Mouse (Mus musculus): ENCODE measurements around the gene Ube2j2. TPM values are rescaled to one million over a fixed set of nuclear protein-coding genes. Genes with fewer than 3 reads are reported as not detected.

Ube2j2 gene
- polyA plus RNA-seq, 1 experiment from 2014 or later, result 123 TPM

DNA sequence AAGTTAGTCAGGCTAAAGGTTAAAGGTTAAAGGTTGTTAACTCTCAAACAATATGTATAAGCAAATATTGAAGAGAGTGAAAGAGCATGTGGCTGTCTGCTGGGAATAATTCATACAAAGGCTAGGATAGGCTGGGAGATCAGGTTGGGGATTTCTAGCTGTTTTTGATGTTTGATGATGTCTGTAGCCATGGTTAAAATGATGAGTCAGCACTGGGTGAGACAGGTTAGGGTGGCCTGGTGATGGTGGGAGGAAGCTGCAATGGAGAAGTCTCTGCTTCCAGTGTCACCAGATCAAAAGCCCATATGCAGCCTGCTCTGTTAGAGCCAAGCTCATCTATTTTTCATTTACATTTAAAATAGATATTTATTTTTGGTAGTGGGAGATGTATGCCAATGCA lies 3.5 kb downstream of the Ube2j2 start:
- Histone ChIP-seq H3K9ac (ENCODE audit: low read depth, low read length) (no peak overlapping the region), H3K4me3 (ENCODE audit: low read depth, low read length) (no peak overlapping the region), H3K27me3 (replicated peaks; ENCODE audit: control insufficient read depth, insufficient read depth, low read length) (no peaks in the 10 kb centered on the region), H3K36me3 (ENCODE audit: control insufficient read depth, insufficient read depth, low read length) (peaks cover 35% of the 10 kb centered on the region), H3K27ac (ENCODE audit: low read depth, low read length) (no peak overlapping the region), H3K9me3 (ENCODE audit: control insufficient read depth, low read length) (no peaks in the 10 kb centered on the region), H3K4me1 (replicated peaks; ENCODE audit: control insufficient read depth, insufficient read depth, low read length) (peaks cover 15% of the 10 kb centered on the region), H3K4me2 (no peak overlapping the region)
- ATAC-seq (replicated peaks; ENCODE audit: low FRiP score) (no peak), DNase-seq (ENCODE audit: low spot score) (no peak)

DNA sequence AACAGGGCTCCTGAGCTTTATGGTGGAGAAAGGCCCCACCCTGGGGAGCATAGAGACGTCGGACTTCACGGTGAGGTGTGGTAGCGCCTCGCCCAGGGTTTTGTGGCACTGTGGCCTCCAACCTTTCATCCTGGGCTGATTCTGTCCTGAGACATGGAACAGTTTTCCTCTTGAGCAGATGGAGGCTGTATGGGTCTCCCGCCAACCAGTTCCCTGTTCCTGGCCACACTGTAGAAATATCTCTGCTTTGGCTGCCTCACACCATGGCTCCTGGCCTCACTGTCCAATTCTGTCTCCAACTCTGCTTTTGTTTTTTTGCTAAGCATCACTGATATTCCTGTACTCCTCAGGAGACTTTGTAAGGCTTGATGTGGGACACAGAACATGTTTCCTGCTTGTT lies 11.9 kb downstream of the Ube2j2 start:
- Histone ChIP-seq H3K27ac (ENCODE audit: low read depth, low read length) (no peak overlapping the region), H3K4me1 (replicated peaks; ENCODE audit: control insufficient read depth, insufficient read depth, low read length) (no peaks in the 10 kb centered on the region), H3K27me3 (replicated peaks; ENCODE audit: control insufficient read depth, insufficient read depth, low read length) (no peaks in the 10 kb centered on the region), H3K36me3 (ENCODE audit: control insufficient read depth, insufficient read depth, low read length) (peaks cover 38% of the 10 kb centered on the region), H3K4me2 (no peak overlapping the region), H3K9ac (ENCODE audit: low read depth, low read length) (no peak overlapping the region), H3K4me3 (ENCODE audit: low read depth, low read length) (no peak overlapping the region), H3K9me3 (ENCODE audit: control insufficient read depth, low read length) (no peaks in the 10 kb centered on the region)
- DNase-seq (ENCODE audit: low spot score), result no peak
- WGBS, result 94% methylated on average over 6 of the region's 6 CpGs
- ATAC-seq (replicated peaks; ENCODE audit: low FRiP score), result no peak

DNA sequence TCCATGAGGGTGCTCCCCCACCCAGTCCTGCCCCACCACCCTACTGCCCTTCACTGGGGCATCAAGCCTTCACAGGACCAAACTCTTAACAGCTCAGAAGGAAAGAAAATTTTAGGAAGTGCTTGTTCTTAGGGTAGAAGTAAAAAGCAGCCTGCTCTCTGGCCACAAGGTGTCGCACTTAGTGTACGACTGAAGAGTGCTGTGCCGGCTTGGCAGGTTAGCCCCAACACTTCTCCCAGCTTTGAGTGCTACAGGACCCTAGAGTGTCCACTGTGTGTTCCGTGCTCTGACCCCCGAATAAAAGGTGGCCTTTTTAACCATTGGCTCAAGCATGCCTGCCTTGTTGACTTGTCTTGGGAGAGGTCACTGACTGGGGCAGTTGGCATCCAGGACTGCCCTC lies 15.6 kb downstream of the Ube2j2 start:
- no peaks in the 10 kb centered on the region for H3K27me3 ChIP-seq (replicated peaks; ENCODE audit: control insufficient read depth, insufficient read depth, low read length)
- H3K4me2 ChIP-seq, result no peak overlapping the region
- no peak overlapping the region for H3K9ac ChIP-seq (ENCODE audit: low read depth, low read length)
- H3K9me3 ChIP-seq (ENCODE audit: control insufficient read depth, low read length), result no peaks in the 10 kb centered on the region
- no peak overlapping the region for H3K4me3 ChIP-seq (ENCODE audit: low read depth, low read length)
- ATAC-seq (replicated peaks; ENCODE audit: low FRiP score) (peak; percentile 29; the same call in 1 of the 2 replicates), DNase-seq (ENCODE audit: low spot score) (peak; percentile 63)
- H3K36me3 ChIP-seq (ENCODE audit: control insufficient read depth, insufficient read depth, low read length), result peaks cover 28% of the 10 kb centered on the region
- WGBS, result 13% methylated on average over 5 of the region's 5 CpGs
- H3K4me1 ChIP-seq (replicated peaks; ENCODE audit: control insufficient read depth, insufficient read depth, low read length), result peaks cover 18% of the 10 kb centered on the region
- H3K27ac ChIP-seq (ENCODE audit: low read depth, low read length), result no peak overlapping the region

GRCm38 (mm10) chr4:155962167-155962971 lies 18.7 kb downstream of the Ube2j2 start, which contains the start of gene C1qtnf12:
Gene C1qtnf12 (plus strand): TSS chr4:155962318.
- no peaks in the 10 kb centered on the region for H3K9me3 ChIP-seq (ENCODE audit: control insufficient read depth, low read length)
- peak; percentile 75 for DNase-seq (ENCODE audit: low spot score)
- ATAC-seq (replicated peaks; ENCODE audit: low FRiP score), result peak; percentile 88
- WGBS, result 1% methylated on average over 38 of the region's 42 CpGs
- H3K4me1 ChIP-seq (replicated peaks; ENCODE audit: control insufficient read depth, insufficient read depth, low read length), result peaks cover 21% of the 10 kb centered on the region
- H3K27me3 ChIP-seq (replicated peaks; ENCODE audit: control insufficient read depth, insufficient read depth, low read length), result no peaks in the 10 kb centered on the region
- H3K9ac ChIP-seq (ENCODE audit: low read depth, low read length), result peak within 1 kb of the TSS; percentile 61
- H3K4me2 ChIP-seq, result peak within 1 kb of the TSS; percentile 95
- peak within 1 kb of the TSS; percentile 59 for H3K4me3 ChIP-seq (ENCODE audit: low read depth, low read length)
- H3K27ac ChIP-seq (ENCODE audit: low read depth, low read length), result peak within 1 kb of the TSS; percentile 74; the same call in 1 of the 2 replicates
- peaks cover 24% of the 10 kb centered on the region for H3K36me3 ChIP-seq (ENCODE audit: control insufficient read depth, insufficient read depth, low read length)

- Histone ChIP-seq H3K4me1 (replicated peaks; ENCODE audit: control insufficient read depth, insufficient read depth, low read length) (peaks cover 21% of the 10 kb centered on the region), H3K27me3 (replicated peaks; ENCODE audit: control insufficient read depth, insufficient read depth, low read length) (no peaks in the 10 kb centered on the region), H3K9me3 (ENCODE audit: control insufficient read depth, low read length) (no peaks in the 10 kb centered on the region), H3K4me2 (peak overlapping the region; percentile 95), H3K27ac (ENCODE audit: low read depth, low read length) (no peak overlapping the region), H3K9ac (ENCODE audit: low read depth, low read length) (peak overlapping the region; percentile 61), H3K36me3 (ENCODE audit: control insufficient read depth, insufficient read depth, low read length) (peaks cover 19% of the 10 kb centered on the region), H3K4me3 (ENCODE audit: low read depth, low read length) (peak overlapping the region; percentile 59)
- DNase-seq (ENCODE audit: low spot score) (no peak), ATAC-seq (replicated peaks; ENCODE audit: low FRiP score) (no peak)
- 50% methylated on average over 7 of the region's 7 CpGs for WGBS
Observed at GRCm38 (mm10) chr4:155963106-155963505, 19.5 kb downstream of the Ube2j2 start.

GRCm38 (mm10) chr4:155964396-155964795 lies 20.8 kb downstream of the Ube2j2 start:
- H3K4me3 ChIP-seq (ENCODE audit: low read depth, low read length), result no peak overlapping the region
- no peak overlapping the region for H3K27ac ChIP-seq (ENCODE audit: low read depth, low read length)

DNA sequence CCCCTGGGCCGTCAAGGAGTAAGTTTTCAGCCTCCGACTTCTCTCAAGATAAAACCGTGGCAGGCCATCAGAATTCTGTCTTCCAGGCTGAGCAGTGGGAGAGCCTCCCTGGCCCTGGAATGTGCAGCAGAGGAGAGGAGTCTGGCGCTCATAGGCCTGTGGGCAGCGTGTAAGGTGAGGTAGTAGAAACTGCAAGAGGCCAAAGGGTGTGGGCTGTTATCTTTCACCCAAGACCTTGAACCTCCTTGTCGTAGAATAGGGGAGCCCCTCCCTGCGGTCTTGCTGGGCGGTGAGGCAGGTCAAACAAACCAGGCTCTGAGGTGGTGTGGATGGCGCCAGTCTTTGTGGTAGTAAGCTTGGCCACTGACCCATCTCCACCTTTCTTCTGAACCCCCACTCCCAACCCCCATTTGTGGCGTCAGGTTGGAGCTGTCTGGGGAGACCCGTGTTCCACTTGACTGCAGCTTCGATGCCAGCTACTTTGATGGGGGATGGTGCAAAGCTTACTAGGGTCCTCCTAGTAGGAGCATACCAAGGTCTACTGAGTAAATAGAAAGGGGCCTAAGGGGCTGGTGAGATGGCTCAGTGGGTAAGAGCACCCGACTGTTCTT lies 25.5 kb downstream of the Ube2j2 start:
- WGBS, result 56% methylated on average over 13 of the region's 13 CpGs
- Histone ChIP-seq H3K4me3 (ENCODE audit: low read depth, low read length) (no peak overlapping the region), H3K4me1 (replicated peaks; ENCODE audit: control insufficient read depth, insufficient read depth, low read length) (peaks cover 11% of the 10 kb centered on the region), H3K36me3 (ENCODE audit: control insufficient read depth, insufficient read depth, low read length) (peaks cover 16% of the 10 kb centered on the region), H3K27ac (ENCODE audit: low read depth, low read length) (0 out of 2 replicates have a peak overlapping the region, but pooled peaks have one; percentile 38), H3K9me3 (ENCODE audit: control insufficient read depth, low read length) (no peaks in the 10 kb centered on the region), H3K4me2 (peak overlapping the region; percentile 43), H3K9ac (ENCODE audit: low read depth, low read length) (no peak overlapping the region; the same call in 1 of the 2 replicates), H3K27me3 (replicated peaks; ENCODE audit: control insufficient read depth, insufficient read depth, low read length) (no peaks in the 10 kb centered on the region)
- no peak for DNase-seq (ENCODE audit: low spot score)
- peak; percentile 75 for ATAC-seq (replicated peaks; ENCODE audit: low FRiP score)

More at GRCm38 (mm10) chr4:155964396-155964795, 20.8 kb downstream of the Ube2j2 start:
- 87% methylated on average over 11 of the region's 11 CpGs for WGBS
- DNase-seq (ENCODE audit: low spot score), result no peak
- peaks cover 29% of the 10 kb centered on the region for H3K4me1 ChIP-seq (replicated peaks; ENCODE audit: control insufficient read depth, insufficient read depth, low read length)
- H3K36me3 ChIP-seq (ENCODE audit: control insufficient read depth, insufficient read depth, low read length), result peaks cover 16% of the 10 kb centered on the region
- ATAC-seq (replicated peaks; ENCODE audit: low FRiP score), result no peak
- no peaks in the 10 kb centered on the region for H3K9me3 ChIP-seq (ENCODE audit: control insufficient read depth, low read length)
- no peaks in the 10 kb centered on the region for H3K27me3 ChIP-seq (replicated peaks; ENCODE audit: control insufficient read depth, insufficient read depth, low read length)
- no peak overlapping the region for H3K4me2 ChIP-seq
- no peak overlapping the region for H3K9ac ChIP-seq (ENCODE audit: low read depth, low read length)

- H3K9ac ChIP-seq (ENCODE audit: low read depth, low read length), result no peak overlapping the region
- no peaks in the 10 kb centered on the region for H3K27me3 ChIP-seq (replicated peaks; ENCODE audit: control insufficient read depth, insufficient read depth, low read length)
- H3K36me3 ChIP-seq (ENCODE audit: control insufficient read depth, insufficient read depth, low read length), result peaks cover 9% of the 10 kb centered on the region; the same call in 1 of the 2 replicates
- H3K4me3 ChIP-seq (ENCODE audit: low read depth, low read length), result no peak overlapping the region
- no peak overlapping the region for H3K4me2 ChIP-seq
- peaks cover 8% of the 10 kb centered on the region for H3K4me1 ChIP-seq (replicated peaks; ENCODE audit: control insufficient read depth, insufficient read depth, low read length)
- no peaks in the 10 kb centered on the region for H3K9me3 ChIP-seq (ENCODE audit: control insufficient read depth, low read length)
- ATAC-seq (replicated peaks; ENCODE audit: low FRiP score), result no peak
- H3K27ac ChIP-seq (ENCODE audit: low read depth, low read length), result no peak overlapping the region; the same call in 1 of the 2 replicates
- no peak for DNase-seq (ENCODE audit: low spot score)
- WGBS, result 93% methylated on average over 5 of the region's 5 CpGs
Observed at GRCm38 (mm10) chr4:155970286-155970685, 26.7 kb downstream of the Ube2j2 start.

All from liver, embryonic 11.5 days (tissue).